Mouse (Mus musculus) lung, adult 2 months (tissue): ENCODE results near the gene Stox2.

ENCODE experiments used
- CTCF ChIP-seq: fragments of 200-500 bp; IDR thresholded peaks from 2 replicates; pipeline ENCODE4 v1.5.1; 2011; ENCODE audit warnings: mild to moderate bottlenecking, low read length, control low read depth; ENCODE audit not compliant: insufficient read depth
- POLR2A ChIP-seq: fragments of 200-500 bp; IDR thresholded peaks from 2 replicates; pipeline ENCODE4 v1.6.1; 2011; ENCODE audit warnings: low read depth, mild to moderate bottlenecking, control low read depth, low read length, borderline replicate concordance; ENCODE audit errors: extremely low read depth

- no peak for TF ChIP-seq POLR2A
- no peak for TF ChIP-seq CTCF
Observed at GRCm38 (mm10) chr8:47345085-47345771, 100.9 kb downstream of the Stox2 start.
